Mouse (Mus musculus): ENCODE data around the gene Ankzf1.

DNA sequence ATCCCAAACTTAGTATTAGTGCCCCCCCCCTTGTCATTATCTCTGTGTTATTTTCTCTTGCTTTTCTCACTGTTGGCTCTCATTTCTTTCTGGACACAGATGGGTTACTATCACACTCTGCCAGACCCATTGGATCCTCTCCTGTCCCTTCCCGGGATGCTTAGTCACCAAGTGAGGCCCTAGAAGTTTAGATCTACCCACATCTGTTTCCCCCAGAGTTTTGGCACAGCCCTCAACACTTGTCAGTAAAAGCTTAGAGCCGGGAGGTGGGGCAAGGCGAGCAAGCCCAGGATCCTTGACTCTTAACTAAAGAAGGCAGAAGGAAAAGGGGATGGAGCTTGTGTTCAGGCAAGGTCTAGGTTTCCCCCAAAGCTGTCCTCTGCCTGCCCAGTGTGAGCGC lies 37.2 kb downstream of the Ankzf1 start:
- TF ChIP-seq CTCF (IDR thresholded peaks at IDR 0.05; ENCODE audit: extremely low read depth, insufficient read depth, low read length): no peak
- TF ChIP-seq POLR2A (IDR thresholded peaks at IDR 0.05; ENCODE audit: extremely low read depth, insufficient read depth, low read length): no peak
